ENCODE assay signal across 17 mouse cellular contexts in the genomic region with DNA sequence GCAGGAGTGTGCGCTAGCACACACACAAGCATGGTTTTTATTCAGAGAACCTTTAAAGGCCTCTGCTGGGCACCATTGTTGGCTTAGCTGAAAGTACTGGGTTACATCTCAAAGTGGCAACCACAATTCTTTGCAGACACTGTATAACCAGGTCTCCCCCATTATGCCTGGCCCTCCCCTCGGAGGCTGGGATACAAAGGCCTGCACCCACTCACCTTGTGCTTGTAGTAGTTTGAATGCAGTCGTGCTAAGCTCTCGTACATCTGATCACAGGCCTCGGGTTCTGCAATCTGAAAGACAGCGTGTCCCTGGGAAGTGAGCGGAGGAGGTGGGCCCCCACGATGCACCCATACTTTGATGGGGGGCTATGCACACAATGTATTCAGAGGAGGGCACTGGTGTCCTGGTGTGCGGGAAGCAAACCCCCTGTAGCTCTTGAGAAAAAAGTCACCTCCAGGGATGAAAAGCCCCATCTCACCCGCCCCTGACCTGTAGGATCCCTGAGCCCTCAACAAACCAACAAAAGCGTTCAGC. TPM values are rescaled to one million over a fixed set of nuclear protein-coding genes. Genes with fewer than 3 reads are reported as not detected.
A peak's percentile ranks its signal among the peaks of the same experiment; 100 is the strongest.
DNase-seq lines count a peak whose midpoint lies in the region; ATAC-seq lines count a peak whose summit lies in the region.
"Had no signal": no experiment of that assay in that cellular context is flagged by ENCODE, and none has a peak within 500 bp of the region (broad histone marks: within the 10 kb centered on the region; RNA-seq: fewer than 3 reads in every experiment).

No protein-coding gene starts in this region.

- peak; percentile 36 for DNase-seq in layer of hippocampus, adult 11-12 months (ENCODE audit: low spot score)
- no peak for DNase-seq in layer of hippocampus, adult 9-11 months
- no peak for DNase-seq in midbrain, embryonic 14.5 days
- no peak for DNase-seq in midbrain, embryonic 11.5 days (ENCODE audit: low spot score, missing footprints)

- no peak for ATAC-seq in forebrain, embryonic 13.5 days
- ATAC-seq in forebrain, embryonic 15.5 days (replicated peaks): no peak
- ATAC-seq in midbrain, embryonic 14.5 days (ENCODE audit: low FRiP score, low TSS enrichment): no peak
- no peak for ATAC-seq in midbrain, embryonic 11.5 days (ENCODE audit: low FRiP score)
- no peak for ATAC-seq in liver, embryonic 12.5 days
- ATAC-seq: forebrain, embryonic 16.5 days; hindbrain, embryonic 16.5 days; intestine, embryonic 15.5 days had no signal

- no peak overlapping the region for H3K27ac ChIP-seq in forebrain, embryonic 13.5 days
- no peak overlapping the region for H3K27ac ChIP-seq in forebrain, embryonic 15.5 days (replicated peaks)
- peak overlapping the region; percentile 66; the same call in 1 of the 2 replicates for H3K27ac ChIP-seq in midbrain, embryonic 14.5 days (replicated peaks; ENCODE audit: low read depth, low read length)
- no peak overlapping the region for H3K27ac ChIP-seq in midbrain, embryonic 11.5 days (ENCODE audit: low read depth, low read length)
- H3K27ac ChIP-seq in liver, embryonic 12.5 days: no peak overlapping the region
- H3K27ac ChIP-seq: embryonic facial prominence, embryonic 15.5 days; intestine, embryonic 15.5 days; limb, embryonic 13.5 days; liver, embryonic 14.5 days had no signal

- H3K36me3 ChIP-seq in forebrain, embryonic 13.5 days (ENCODE audit: poor library complexity, severe bottlenecking): peaks cover 33% of the 10 kb centered on the region
- 0 out of 2 replicates have a peak, but pooled peaks cover 11% of the 10 kb centered on the region for H3K36me3 ChIP-seq in forebrain, embryonic 15.5 days
- H3K36me3 ChIP-seq in midbrain, embryonic 14.5 days (ENCODE audit: control insufficient read depth, insufficient read depth, low read length): peaks cover 35% of the 10 kb centered on the region
- H3K36me3 ChIP-seq in midbrain, embryonic 11.5 days (ENCODE audit: control insufficient read depth, insufficient read depth, low read length): no peaks in the 10 kb centered on the region
- H3K36me3 ChIP-seq in liver, embryonic 12.5 days: peaks cover 75% of the 10 kb centered on the region

- H3K4me2 ChIP-seq in forebrain, embryonic 13.5 days: no peak overlapping the region
- no peak overlapping the region for H3K4me2 ChIP-seq in forebrain, embryonic 15.5 days (replicated peaks)
- H3K4me2 ChIP-seq in midbrain, embryonic 14.5 days (ENCODE audit: low read length): no peak overlapping the region
- no peak overlapping the region for H3K4me2 ChIP-seq in midbrain, embryonic 11.5 days
- no peak overlapping the region for H3K4me2 ChIP-seq in liver, embryonic 12.5 days
- H3K4me2 ChIP-seq: embryonic facial prominence, embryonic 15.5 days; intestine, embryonic 15.5 days; limb, embryonic 13.5 days; stomach, embryonic 15.5 days had no signal

- H3K4me3 ChIP-seq in forebrain, embryonic 13.5 days: no peak overlapping the region
- no peak overlapping the region for H3K4me3 ChIP-seq in forebrain, embryonic 15.5 days
- H3K4me3 ChIP-seq in midbrain, embryonic 14.5 days (replicated peaks; ENCODE audit: low read depth, low read length): no peak overlapping the region
- H3K4me3 ChIP-seq in midbrain, embryonic 11.5 days (ENCODE audit: low read depth, low read length): no peak overlapping the region
- H3K4me3 ChIP-seq in liver, embryonic 12.5 days: no peak overlapping the region
- H3K4me3 ChIP-seq: embryonic facial prominence, embryonic 15.5 days; intestine, embryonic 15.5 days; limb, embryonic 13.5 days; myocyte; stomach, embryonic 15.5 days had no signal

- H3K4me1 ChIP-seq in forebrain, embryonic 13.5 days: peaks cover 53% of the 10 kb centered on the region
- peaks cover 31% of the 10 kb centered on the region for H3K4me1 ChIP-seq in forebrain, embryonic 15.5 days
- H3K4me1 ChIP-seq in midbrain, embryonic 14.5 days (ENCODE audit: control insufficient read depth, insufficient read depth, low read length): peaks cover 48% of the 10 kb centered on the region
- peaks cover 6% of the 10 kb centered on the region; the same call in 1 of the 2 replicates for H3K4me1 ChIP-seq in midbrain, embryonic 11.5 days (ENCODE audit: control insufficient read depth, insufficient read depth, low read length)
- peaks cover 58% of the 10 kb centered on the region for H3K4me1 ChIP-seq in liver, embryonic 12.5 days

- H3K9ac ChIP-seq in forebrain, embryonic 13.5 days: 0 out of 2 replicates have a peak overlapping the region, but pooled peaks have one; percentile 6
- H3K9ac ChIP-seq in forebrain, embryonic 15.5 days (replicated peaks): no peak overlapping the region
- H3K9ac ChIP-seq in midbrain, embryonic 14.5 days (replicated peaks; ENCODE audit: low read length): peak overlapping the region; percentile 16; the same call in 1 of the 2 replicates
- no peak overlapping the region for H3K9ac ChIP-seq in midbrain, embryonic 11.5 days (ENCODE audit: low read length)
- H3K9ac ChIP-seq in liver, embryonic 12.5 days: no peak overlapping the region
- H3K9ac ChIP-seq: embryonic facial prominence, embryonic 15.5 days; intestine, embryonic 15.5 days; limb, embryonic 13.5 days; liver, embryonic 14.5 days; stomach, embryonic 15.5 days had no signal

- WGBS in forebrain, embryonic 13.5 days: 83% methylated on average over 11 of the region's 11 CpGs
- WGBS in forebrain, embryonic 15.5 days: 85% methylated on average over 11 of the region's 11 CpGs
- WGBS in midbrain, embryonic 14.5 days: 82% methylated on average over 11 of the region's 11 CpGs
- WGBS in midbrain, embryonic 11.5 days: 82% methylated on average over 11 of the region's 11 CpGs
- 81% methylated on average over 11 of the region's 11 CpGs for WGBS in liver, embryonic 12.5 days (ENCODE audit: insufficient replicate concordance)

- no peaks in the 10 kb centered on the region for H3K9me3 ChIP-seq in forebrain, embryonic 13.5 days (replicated peaks)
- H3K9me3 ChIP-seq in forebrain, embryonic 15.5 days: no peaks in the 10 kb centered on the region
- no peaks in the 10 kb centered on the region for H3K9me3 ChIP-seq in midbrain, embryonic 14.5 days (ENCODE audit: control insufficient read depth, low read length)
- H3K9me3 ChIP-seq in midbrain, embryonic 11.5 days (ENCODE audit: control insufficient read depth, low read length): no peaks in the 10 kb centered on the region
- H3K9me3 ChIP-seq in liver, embryonic 12.5 days (replicated peaks): no peaks in the 10 kb centered on the region
- H3K9me3 ChIP-seq: embryonic facial prominence, embryonic 15.5 days; G1E; intestine, embryonic 15.5 days; limb, embryonic 13.5 days; stomach, embryonic 15.5 days had no signal

- no peaks in the 10 kb centered on the region for H3K27me3 ChIP-seq in forebrain, embryonic 13.5 days
- H3K27me3 ChIP-seq in forebrain, embryonic 15.5 days: no peaks in the 10 kb centered on the region
- no peaks in the 10 kb centered on the region for H3K27me3 ChIP-seq in midbrain, embryonic 14.5 days (ENCODE audit: control insufficient read depth, insufficient read depth, low read length)
- H3K27me3 ChIP-seq in midbrain, embryonic 11.5 days (ENCODE audit: control insufficient read depth, insufficient read depth, low read length): no peaks in the 10 kb centered on the region
- no peaks in the 10 kb centered on the region for H3K27me3 ChIP-seq in liver, embryonic 12.5 days (replicated peaks)
- H3K27me3 ChIP-seq: embryonic facial prominence, embryonic 15.5 days; intestine, embryonic 15.5 days; limb, embryonic 13.5 days; Patski; stomach, embryonic 15.5 days had no signal

RNA-seq across cellular contexts. Expression of a gene that starts 8.0 kb away (rescaled TPM):
- 310 and 318 TPM in 2 replicates for polyA plus RNA-seq in forebrain, embryonic 13.5 days (2015; fragmentation: Nextera tagmentation; extraction: Ambion mirVana)
- polyA plus RNA-seq in forebrain, embryonic 15.5 days (2015; fragmentation: Nextera tagmentation; extraction: Ambion mirVana): 278 and 295 TPM in 2 replicates
- polyA plus RNA-seq in midbrain, embryonic 14.5 days (2014; fragmentation: Nextera tagmentation; extraction: Ambion mirVana): 353 and 471 TPM in 2 replicates
- polyA plus RNA-seq in midbrain, embryonic 11.5 days (2014; fragmentation: Nextera tagmentation; extraction: Ambion mirVana): 316 and 332 TPM in 2 replicates
- polyA plus RNA-seq in liver, embryonic 12.5 days (2016; fragmentation: Nextera tagmentation; extraction: Ambion mirVana): 254 and 262 TPM in 2 replicates

RNA-seq across cellular contexts. Expression of a gene that starts 41.9 kb away (rescaled TPM):
- polyA plus RNA-seq in forebrain, embryonic 13.5 days (2015; fragmentation: Nextera tagmentation; extraction: Ambion mirVana): 0.21 and 0.35 TPM in 2 replicates
- 0.17 and 0.31 TPM in 2 replicates for polyA plus RNA-seq in forebrain, embryonic 15.5 days (2015; fragmentation: Nextera tagmentation; extraction: Ambion mirVana)
- 0.20 and 0.36 TPM in 2 replicates for polyA plus RNA-seq in midbrain, embryonic 14.5 days (2014; fragmentation: Nextera tagmentation; extraction: Ambion mirVana)
- polyA plus RNA-seq in midbrain, embryonic 11.5 days (2014; fragmentation: Nextera tagmentation; extraction: Ambion mirVana): 0.07 and 0.48 TPM in 2 replicates
- 0.13 TPM in 1 of 2 replicates, not detected in the other for polyA plus RNA-seq in liver, embryonic 12.5 days (2016; fragmentation: Nextera tagmentation; extraction: Ambion mirVana)
- polyA plus RNA-seq: forebrain, embryonic 16.5 days; G1E had no signal

Comparison
In these comparisons a context has a peak if more than half of its experiments do, and no peak if none do; other contexts are left out.
1. H3K9ac ChIP-seq: peak in forebrain, embryonic 13.5 days (single experiment) and midbrain, embryonic 14.5 days (single experiment); none in forebrain, embryonic 15.5 days (single experiment), midbrain, embryonic 11.5 days (single experiment) and liver, embryonic 12.5 days (single experiment).